Mouse (Mus musculus) kidney, postnatal 10 days (tissue): ENCODE data around the gene Sf3b6.

Experiments used
- DNase-seq: peaks from one replicate; pipeline ENCODE4 v3.0.0; 2021; ENCODE audit warnings: mixed read lengths

The Sf3b6 gene

GRCm38 (mm10) chr12:4841392-4841887 is 24.1 kb downstream of the Sf3b6 start, which contains the start of gene Fkbp1b:
Gene Fkbp1b, minus strand, starts transcription at chr12:4841591.
- peak; percentile 78 for DNase-seq

GRCm38 (mm10) chr12:4842456-4842855 is 25.1 kb downstream of the Sf3b6 start:
- DNase-seq, result no peak

GRCm38 (mm10) chr12:4842890-4843597 is 25.7 kb downstream of the Sf3b6 start, which contains the start of gene Wdcp:
Gene Wdcp, plus strand, starts transcription at chr12:4843303.
- peak; percentile 93 for DNase-seq

GRCm38 (mm10) chr12:4843741-4844140 is 26.4 kb downstream of the Sf3b6 start:
- DNase-seq, result peak; percentile 61

GRCm38 (mm10) chr12:4856160-4856559 is 38.8 kb downstream of the Sf3b6 start:
- peak; percentile 34 for DNase-seq

GRCm38 (mm10) chr12:4856834-4857233 is 39.5 kb downstream of the Sf3b6 start:
- no peak for DNase-seq

- no peak for DNase-seq
These were observed 42.0 kb downstream of the Sf3b6 start for GRCm38 (mm10) chr12:4859241-4859914.

- no peak for DNase-seq
These were observed 45.3 kb downstream of the Sf3b6 start for GRCm38 (mm10) chr12:4862672-4863071.

GRCm38 (mm10) chr12:4863654-4864337 is 46.5 kb downstream of the Sf3b6 start:
- peak; percentile 76 for DNase-seq

- no peak for DNase-seq
These were observed 47.0 kb downstream of the Sf3b6 start for GRCm38 (mm10) chr12:4864338-4864690.

GRCm38 (mm10) chr12:4868924-4869323 is 51.6 kb downstream of the Sf3b6 start:
- DNase-seq, result no peak

- no peak for DNase-seq
These were observed 53.9 kb downstream of the Sf3b6 start for GRCm38 (mm10) chr12:4871260-4871659.

- no peak for DNase-seq
These were observed 54.9 kb downstream of the Sf3b6 start for GRCm38 (mm10) chr12:4872273-4872672.

- no peak for DNase-seq
These were observed 55.7 kb downstream of the Sf3b6 start for GRCm38 (mm10) chr12:4872983-4873477.

GRCm38 (mm10) chr12:4873531-4873930 is 56.2 kb downstream of the Sf3b6 start:
- no peak for DNase-seq

GRCm38 (mm10) chr12:4874161-4874927 is 57.0 kb downstream of the Sf3b6 start, which contains the start of gene Mfsd2b:
Gene Mfsd2b, minus strand, starts transcription at chr12:4874359.
- DNase-seq, result peak; percentile 87

GRCm38 (mm10) chr12:4875623-4876022 is 58.3 kb downstream of the Sf3b6 start:
- no peak for DNase-seq
